In the genomic region with DNA sequence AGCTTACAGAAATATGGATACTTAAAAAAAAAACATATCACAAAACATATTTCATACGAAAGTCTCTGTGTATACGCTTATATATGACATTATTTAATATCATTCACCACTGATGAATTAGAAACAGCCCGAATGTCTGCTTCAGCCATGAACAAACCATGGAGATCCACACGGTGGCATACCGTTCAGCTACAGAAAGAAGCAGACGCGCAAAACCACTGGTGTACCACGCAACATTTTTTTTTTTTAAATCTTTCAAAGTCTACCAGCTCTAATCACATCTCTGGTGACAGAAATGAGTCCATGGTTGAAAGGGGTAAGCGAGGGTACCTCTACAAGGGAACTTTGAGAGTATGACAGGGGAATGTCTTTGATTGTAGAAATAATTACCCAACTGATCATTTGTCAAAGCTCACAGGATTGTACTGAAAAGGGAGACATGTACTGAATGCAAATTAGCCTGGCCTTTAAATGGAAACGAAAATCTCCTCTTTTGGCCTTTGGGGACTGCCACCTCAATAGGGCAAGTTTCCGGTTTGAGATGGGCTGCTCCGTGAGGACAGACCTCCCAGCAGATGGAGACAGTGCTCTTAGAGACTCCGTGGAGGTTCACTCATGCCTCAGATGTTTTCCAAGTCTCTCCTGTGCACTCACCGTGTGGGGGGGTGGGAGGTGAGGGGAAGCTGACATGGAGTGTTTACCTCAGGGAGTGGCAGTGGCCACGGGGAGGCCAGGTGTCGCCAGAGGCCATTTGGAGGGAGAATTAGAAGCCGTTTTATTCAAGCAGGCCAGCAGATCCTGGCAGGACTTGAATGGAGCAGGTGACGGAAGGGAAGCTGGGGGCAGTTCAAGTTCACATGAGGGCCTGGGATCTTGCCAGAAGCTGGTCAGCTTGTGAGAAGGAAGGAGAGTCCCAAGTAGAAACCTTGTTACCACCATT, we compare ENCODE assay signal across 11 mouse cellular contexts.
A peak's percentile ranks its signal among the peaks of the same experiment; 100 is the strongest.
DNase-seq lines count a peak whose midpoint lies in the region; ATAC-seq and TF ChIP-seq lines count a peak whose summit lies in the region.
"Had no signal": no experiment of that assay in that cellular context is flagged by ENCODE, and none has a peak within 500 bp of the region (broad histone marks: within the 10 kb centered on the region; RNA-seq: fewer than 3 reads in every experiment).

No protein-coding gene starts in this region.

- 47% methylated on average over 18 of the region's 18 CpGs for WGBS in kidney, embryonic 15.5 days
- WGBS in midbrain, embryonic 15.5 days: 25% methylated on average over 18 of the region's 18 CpGs

- intact Hi-C loops in left cerebral cortex, adult 2 months (cut with DNase I): loop anchor here (5.0 kb wide), 1 partner anchor 175 kb away; no protein-coding TSS in a partner anchor

- H3K4me1 ChIP-seq in kidney, embryonic 15.5 days: peaks cover 40% of the 10 kb centered on the region
- H3K4me1 ChIP-seq in midbrain, embryonic 15.5 days: peaks cover 37% of the 10 kb centered on the region

- no peaks in the 10 kb centered on the region for H3K36me3 ChIP-seq in kidney, embryonic 15.5 days
- no peaks in the 10 kb centered on the region for H3K36me3 ChIP-seq in midbrain, embryonic 15.5 days (replicated peaks)
- H3K36me3 ChIP-seq: G1E; liver, embryonic 15.5 days had no signal

- 0 out of 2 replicates have a peak overlapping the region, but pooled peaks have one; percentile 6 for H3K4me2 ChIP-seq in kidney, embryonic 15.5 days
- H3K4me2 ChIP-seq in midbrain, embryonic 15.5 days: peak overlapping the region; percentile 31
- H3K4me2 ChIP-seq: liver, embryonic 15.5 days had no signal

- peak in 1 of 2 experiments; percentile 17 for DNase-seq in left cerebral cortex, adult 2 months (ENCODE audit: extremely low spot score in 1 of 2, low spot score in 2 of 2)
- no peak for DNase-seq in left cerebral cortex, adult 11 months (ENCODE audit: low spot score)
- peak; percentile 48 for DNase-seq in gastrocnemius, postnatal 10 days
- no peak for DNase-seq in thymus, adult 18-20 months
- DNase-seq in frontal cortex, postnatal 36 days (ENCODE audit: low spot score in 2 of 2): no peak

- no peaks in the 10 kb centered on the region for H3K27me3 ChIP-seq in kidney, embryonic 15.5 days
- H3K27me3 ChIP-seq in midbrain, embryonic 15.5 days (replicated peaks): no peaks in the 10 kb centered on the region
- H3K27me3 ChIP-seq: liver, embryonic 15.5 days had no signal

- TF ChIP-seq CTCF in left cerebral cortex, adult 2 months (IDR thresholded peaks at IDR 0.05): peak; percentile 36

- H3K27ac ChIP-seq in left cerebral cortex, adult 2 months: peak overlapping the region; percentile 66
- H3K27ac ChIP-seq in kidney, embryonic 15.5 days: peak overlapping the region; percentile 73
- peak overlapping the region; percentile 72 for H3K27ac ChIP-seq in midbrain, embryonic 15.5 days
- H3K27ac ChIP-seq: liver, embryonic 15.5 days had no signal

- no peaks in the 10 kb centered on the region for H3K9me3 ChIP-seq in kidney, embryonic 15.5 days (replicated peaks)
- no peaks in the 10 kb centered on the region for H3K9me3 ChIP-seq in midbrain, embryonic 15.5 days
- H3K9me3 ChIP-seq: G1E; liver, embryonic 15.5 days had no signal

- H3K4me3 ChIP-seq in left cerebral cortex, adult 2 months: peak overlapping the region; percentile 19; the same call in 1 of the 2 replicates
- no peak overlapping the region for H3K4me3 ChIP-seq in kidney, embryonic 15.5 days (replicated peaks)
- H3K4me3 ChIP-seq in midbrain, embryonic 15.5 days: no peak overlapping the region
- H3K4me3 ChIP-seq: erythroblast, embryonic 14.5 days; liver, embryonic 15.5 days had no signal

- no peak overlapping the region for H3K9ac ChIP-seq in kidney, embryonic 15.5 days
- no peak overlapping the region for H3K9ac ChIP-seq in midbrain, embryonic 15.5 days
- H3K9ac ChIP-seq: liver, embryonic 15.5 days had no signal

- 0 out of 2 replicates have a peak, but pooled peaks have one; percentile 11 for ATAC-seq in cerebellum, adult (ENCODE audit: insufficient number of reproducible peaks, low FRiP score, low TSS enrichment)
- ATAC-seq in kidney, embryonic 15.5 days (replicated peaks; ENCODE audit: low FRiP score): peak; percentile 36; the same call in 1 of the 2 replicates
- peak; percentile 49 for ATAC-seq in midbrain, embryonic 15.5 days (replicated peaks)
